Mouse (Mus musculus) G1E (cell line): ENCODE results near the gene Whrn. TPM values are rescaled to one million over a fixed set of nuclear protein-coding genes. Genes with fewer than 3 reads are reported as not detected.

ENCODE experiments used
- ATAC-seq: 2 replicates; pipeline ENCODE4 v1.8.0; 2016; ENCODE audit warnings: mild to moderate bottlenecking; ENCODE audit not compliant: insufficient number of reproducible peaks, poor library complexity, low FRiP score, severe bottlenecking; ENCODE audit errors: extremely low read depth
- DNase-seq: peaks from one replicate; pipeline ENCODE4 v3.0.0; 2012; ENCODE audit warnings: low spot score
- H3K27me3 ChIP-seq: 2 replicates; pipeline ENCODE4 v1.6.1; 2012; ENCODE audit warnings: mild to moderate bottlenecking, low read length, inconsistent platforms; ENCODE audit not compliant: insufficient read depth
- H3K36me3 ChIP-seq: replicated peaks from 2 replicates; pipeline ENCODE3; 2012; ENCODE audit warnings: mild to moderate bottlenecking, inconsistent platforms
- H3K4me1 ChIP-seq: 2 replicates; pipeline ENCODE4 v1.6.1; 2012; ENCODE audit warnings: low read depth, low read length, inconsistent platforms, mixed read lengths; ENCODE audit not compliant: insufficient read depth
- H3K4me3 ChIP-seq: 2 replicates; pipeline ENCODE4 v1.5.1; 2012; ENCODE audit warnings: low read depth, mild to moderate bottlenecking, inconsistent platforms, low read length, moderate library complexity, mixed read lengths
- H3K9me3 ChIP-seq: replicated peaks from 2 replicates; pipeline ENCODE4 v1.6.1; 2012; ENCODE audit warnings: inconsistent platforms
- CTCF ChIP-seq: IDR thresholded peaks from 2 replicates; pipeline ENCODE4 v1.5.1; 2012; ENCODE audit warnings: low read depth, low read length, inconsistent platforms, mixed read lengths
- GATA1 ChIP-seq: IDR thresholded peaks from 2 replicates; pipeline ENCODE4 v1.6.1; 2012; ENCODE audit warnings: borderline replicate concordance, low read length, inconsistent platforms, mixed read lengths
- GATA2 ChIP-seq: IDR thresholded peaks from 2 replicates; pipeline ENCODE4 v1.6.1; 2012; ENCODE audit warnings: low read depth, low read length, inconsistent platforms, borderline replicate concordance
- POLR2AphosphoS5 ChIP-seq: IDR thresholded peaks from 2 replicates; pipeline ENCODE4 v1.6.1; 2012; ENCODE audit warnings: low read depth, low read length, inconsistent platforms; ENCODE audit not compliant: insufficient replicate concordance
- TAL1 ChIP-seq: conservative IDR thresholded peaks from 2 replicates; pipeline ENCODE4 v1.6.1; 2012; ENCODE audit warnings: low read depth, low read length, inconsistent platforms, mixed read lengths
- polyA plus RNA-seq: library from polyadenylated mRNA; stranded (reverse); fragments of >175 nt; gene quantifications from 2 replicates; pipeline ENCODE4 v1.2.3, GENCODE M21; 2012
- total RNA-seq, 2 experiments: library from RNA; stranded (forward) in 1 of 2; stranded (reverse) in 1 of 2; fragments of 200-1000 nt in 1 of 2; fragments of >200 nt in 1 of 2; fragmentation: Nextera tagmentation in 1 of 2; gene quantifications; 2 replicates each; pipeline ENCODE4 v1.2.3; 2014 to 2017

The Whrn gene
- total and polyA plus RNA-seq, 3 experiments: 0.38 TPM; not detected in 2

DNA sequence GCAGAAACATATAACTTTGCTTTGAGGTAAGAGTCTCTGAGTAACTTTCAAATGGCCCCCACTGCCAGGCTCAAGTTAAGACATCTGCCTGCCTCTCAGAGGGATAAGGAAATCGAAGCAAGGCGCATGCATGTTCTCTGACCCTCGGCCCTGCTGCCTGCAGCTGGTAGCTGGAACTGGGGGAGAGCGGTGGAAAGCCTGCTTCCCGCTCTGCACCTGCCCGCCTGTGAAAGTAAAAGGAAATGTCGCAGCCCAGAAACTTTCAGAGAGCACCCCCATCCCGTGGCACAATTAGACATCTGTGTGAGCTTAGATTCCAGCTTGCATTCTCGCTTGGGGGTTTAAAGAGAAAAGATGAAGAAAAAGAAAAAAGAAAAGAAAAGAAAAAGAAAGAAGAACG, 6.1 kb downstream of the Whrn start:
- TF ChIP-seq GATA1 (no peak), TAL1 (no peak), POLR2AphosphoS5 (no peak), CTCF (no peak), GATA2 (no peak)
- H3K9me3 ChIP-seq: peaks cover 55% of the 10 kb centered on the region
- H3K36me3 ChIP-seq: no peaks in the 10 kb centered on the region
- no peaks in the 10 kb centered on the region for H3K27me3 ChIP-seq
- ATAC-seq (no peak), DNase-seq (no peak)
- no peaks in the 10 kb centered on the region for H3K4me1 ChIP-seq
- H3K4me3 ChIP-seq: no peak overlapping the region

DNA sequence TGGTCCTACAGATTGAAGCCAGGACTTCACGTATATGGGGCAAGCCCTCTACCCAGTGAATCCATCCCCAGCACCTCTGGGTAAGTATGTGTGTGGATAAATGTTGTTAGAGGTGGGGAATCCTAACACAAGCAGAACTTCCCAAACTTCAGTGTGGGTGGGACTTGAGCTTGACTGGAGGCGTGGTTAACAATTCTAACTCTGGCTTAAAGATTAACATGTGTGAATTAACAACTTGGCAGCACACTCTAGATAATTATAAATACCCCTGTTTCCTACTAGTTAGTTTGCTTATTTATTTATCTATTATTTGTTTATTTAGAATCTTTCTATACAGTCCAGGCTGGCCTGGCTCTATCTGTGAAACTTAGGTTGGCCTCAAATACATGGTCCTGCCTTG, 7.9 kb downstream of the Whrn start:
- DNase-seq (no peak), ATAC-seq (no peak)
- TF ChIP-seq POLR2AphosphoS5: no peak
- no peak for TF ChIP-seq TAL1
- no peak for TF ChIP-seq GATA1
- TF ChIP-seq CTCF: no peak
- no peak for TF ChIP-seq GATA2
- H3K4me1 ChIP-seq: no peaks in the 10 kb centered on the region
- H3K27me3 ChIP-seq: no peaks in the 10 kb centered on the region
- no peak overlapping the region for H3K4me3 ChIP-seq
- H3K36me3 ChIP-seq: no peaks in the 10 kb centered on the region
- H3K9me3 ChIP-seq: peaks cover 51% of the 10 kb centered on the region

DNA sequence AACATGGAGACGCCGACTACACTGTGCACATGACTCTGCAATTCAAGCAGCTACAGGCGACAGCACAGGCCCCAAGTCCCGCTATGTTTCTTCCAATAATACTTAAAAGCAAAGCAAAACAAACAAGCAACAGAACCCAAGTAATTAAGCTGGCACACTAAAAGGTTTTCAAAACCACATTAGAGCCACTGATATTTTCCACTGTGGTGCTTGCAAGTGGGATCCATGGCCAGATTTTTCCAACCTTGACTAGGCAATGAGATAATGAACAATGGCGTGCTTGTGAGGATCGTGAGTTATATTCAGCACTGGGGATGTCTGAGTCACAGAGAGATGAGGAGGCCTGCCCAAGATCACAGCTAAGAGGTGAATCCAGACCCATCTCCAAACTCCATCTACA, 8.5 kb downstream of the Whrn start:
- DNase-seq: no peak
- H3K36me3 ChIP-seq: no peaks in the 10 kb centered on the region
- H3K27me3 ChIP-seq: no peaks in the 10 kb centered on the region
- H3K4me3 ChIP-seq: no peak overlapping the region
- H3K9me3 ChIP-seq: peaks cover 51% of the 10 kb centered on the region
- ATAC-seq: no peak
- no peaks in the 10 kb centered on the region for H3K4me1 ChIP-seq
- TF ChIP-seq CTCF (no peak), TAL1 (no peak), GATA1 (no peak), GATA2 (no peak), POLR2AphosphoS5 (no peak)

DNA sequence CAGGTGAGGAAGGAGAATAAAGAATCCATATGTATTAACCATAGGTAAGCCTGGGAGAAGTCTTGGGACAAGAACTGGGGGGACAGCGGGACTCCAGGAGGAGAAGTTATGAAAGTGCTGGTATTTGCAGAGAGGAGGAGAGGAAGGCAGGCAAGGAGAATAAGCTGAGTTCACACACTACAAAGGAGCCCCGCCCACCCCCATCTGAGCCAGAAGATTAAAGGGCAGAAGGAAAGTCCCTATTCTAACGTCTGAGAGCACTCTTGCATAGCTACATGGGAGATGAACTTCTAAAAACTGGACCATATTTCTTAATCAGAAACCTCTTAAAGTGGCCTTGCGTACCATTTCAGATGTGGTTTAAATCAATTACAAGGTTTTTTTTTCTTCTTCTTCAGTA, 9.3 kb downstream of the Whrn start:
- H3K36me3 ChIP-seq: no peaks in the 10 kb centered on the region
- DNase-seq: no peak
- H3K27me3 ChIP-seq: no peaks in the 10 kb centered on the region
- peaks cover 54% of the 10 kb centered on the region for H3K9me3 ChIP-seq
- ATAC-seq: no peak
- TF ChIP-seq CTCF: no peak
- TF ChIP-seq POLR2AphosphoS5: no peak
- TF ChIP-seq TAL1: no peak
- no peak for TF ChIP-seq GATA2
- no peak for TF ChIP-seq GATA1
- H3K4me3 ChIP-seq: no peak overlapping the region
- no peaks in the 10 kb centered on the region for H3K4me1 ChIP-seq

DNA sequence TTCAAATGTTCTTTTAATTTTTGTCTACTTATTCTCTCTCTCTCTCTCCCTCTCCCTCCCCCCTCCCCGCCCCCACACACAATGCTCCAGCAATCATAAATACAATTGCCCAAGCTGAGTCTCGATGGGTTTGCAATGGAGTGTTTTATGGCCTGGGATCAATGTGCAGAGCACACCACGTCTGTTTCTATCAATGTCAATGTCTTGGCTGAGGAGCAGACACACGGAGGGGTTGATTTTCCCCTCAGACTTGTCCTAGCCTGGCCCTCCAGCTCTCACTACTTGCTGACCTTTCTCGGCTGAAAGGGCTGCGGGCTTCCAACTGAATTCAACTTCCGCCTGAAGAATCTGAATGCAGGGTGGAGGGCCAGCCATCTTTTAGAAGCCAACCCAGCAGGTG, 12.1 kb downstream of the Whrn start:
- H3K36me3 ChIP-seq: no peaks in the 10 kb centered on the region
- ATAC-seq: no peak
- H3K4me1 ChIP-seq: no peaks in the 10 kb centered on the region
- TF ChIP-seq POLR2AphosphoS5: no peak
- no peak for TF ChIP-seq GATA2
- TF ChIP-seq CTCF: no peak
- TF ChIP-seq GATA1: no peak
- no peak for TF ChIP-seq TAL1
- no peak for DNase-seq
- no peaks in the 10 kb centered on the region for H3K27me3 ChIP-seq
- no peak overlapping the region for H3K4me3 ChIP-seq
- H3K9me3 ChIP-seq: peaks cover 60% of the 10 kb centered on the region

DNA sequence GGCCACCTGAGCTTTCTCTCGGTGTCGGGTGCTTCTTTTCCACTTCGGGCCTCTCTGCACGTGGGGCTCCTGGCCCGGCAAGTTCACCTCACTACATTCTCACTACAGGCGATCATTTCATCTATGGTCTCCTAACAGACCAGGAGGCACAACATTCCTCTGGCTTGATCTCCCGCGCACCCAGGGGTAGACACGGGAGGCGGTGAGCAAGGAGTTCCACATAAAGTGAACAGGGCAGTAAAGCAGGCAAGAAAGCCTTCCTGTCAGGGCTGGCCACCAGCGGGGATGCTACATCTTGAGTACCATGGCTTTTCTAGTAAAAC, 15.0 kb downstream of the Whrn start:
- DNase-seq: no peak
- no peaks in the 10 kb centered on the region for H3K4me1 ChIP-seq
- H3K27me3 ChIP-seq: no peaks in the 10 kb centered on the region
- H3K4me3 ChIP-seq: no peak overlapping the region
- ATAC-seq: no peak
- no peaks in the 10 kb centered on the region for H3K36me3 ChIP-seq
- TF ChIP-seq POLR2AphosphoS5: no peak
- no peak for TF ChIP-seq GATA1
- TF ChIP-seq CTCF: no peak
- no peak for TF ChIP-seq TAL1
- no peak for TF ChIP-seq GATA2
- peaks cover 67% of the 10 kb centered on the region for H3K9me3 ChIP-seq
